Mouse (Mus musculus): ENCODE data around the gene Clic4.

The Clic4 gene

GRCm38 (mm10) chr4:135272640-135273306, at the start of gene Clic4:
Gene Clic4 (minus strand): TSS chr4:135272814.
- DNase-seq (ENCODE audit: low spot score) = peak; percentile 99

DNA sequence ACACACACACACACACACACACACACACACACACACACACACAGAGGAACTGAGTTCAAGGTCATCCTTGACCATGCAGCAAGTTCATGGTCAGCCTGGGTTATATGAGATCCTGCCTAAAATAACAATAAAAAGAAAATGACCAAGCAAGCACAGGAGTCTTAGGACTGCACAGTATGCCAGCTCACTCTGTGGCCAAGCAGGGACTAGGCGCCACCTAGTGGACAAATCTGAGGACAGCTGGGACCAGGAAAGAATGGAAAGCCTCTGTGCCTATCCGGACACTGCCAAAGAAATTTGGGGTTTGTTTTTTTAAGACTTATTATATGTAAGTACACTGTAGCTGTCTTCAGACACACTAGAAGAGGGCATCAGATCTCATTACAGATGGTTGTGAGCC, 45.4 kb upstream of the Clic4 start:
- no peak for DNase-seq (ENCODE audit: low spot score)

- no peak for DNase-seq (ENCODE audit: low spot score)
These were observed 44.9 kb upstream of the Clic4 start for GRCm38 (mm10) chr4:135317539-135317938.

- no peak for DNase-seq (ENCODE audit: low spot score)
These were observed 42.7 kb upstream of the Clic4 start for GRCm38 (mm10) chr4:135315287-135315686.

- no peak for DNase-seq (ENCODE audit: low spot score)
These were observed 41.8 kb upstream of the Clic4 start for GRCm38 (mm10) chr4:135314419-135314832.

DNA sequence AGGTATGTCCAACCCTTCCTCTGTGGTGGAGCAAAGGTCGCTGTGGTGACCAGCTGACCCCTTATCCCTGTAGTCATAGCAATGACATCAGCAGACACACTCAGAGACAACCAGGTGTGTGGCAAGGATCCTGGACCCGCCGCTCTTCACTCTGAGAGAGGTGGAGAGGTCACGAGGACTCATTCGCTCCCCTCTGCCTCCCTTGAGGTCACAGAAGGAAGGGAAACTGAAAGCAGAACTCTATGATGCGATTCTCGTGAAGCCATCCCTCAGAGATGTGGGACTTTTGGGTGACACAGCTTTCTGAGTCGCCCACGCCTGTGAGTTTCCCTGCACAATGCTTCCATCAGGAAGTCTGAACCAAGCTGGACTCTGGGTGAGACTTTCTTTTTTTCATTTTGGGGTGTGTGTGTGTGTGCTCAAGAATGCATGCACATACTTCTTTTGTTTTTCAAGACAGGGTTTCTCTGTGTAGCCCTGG, 41.2 kb upstream of the Clic4 start:
- DNase-seq (ENCODE audit: low spot score) = no peak

- DNase-seq (ENCODE audit: low spot score) = no peak
These were observed 40.6 kb upstream of the Clic4 start for GRCm38 (mm10) chr4:135313111-135313691.

DNA sequence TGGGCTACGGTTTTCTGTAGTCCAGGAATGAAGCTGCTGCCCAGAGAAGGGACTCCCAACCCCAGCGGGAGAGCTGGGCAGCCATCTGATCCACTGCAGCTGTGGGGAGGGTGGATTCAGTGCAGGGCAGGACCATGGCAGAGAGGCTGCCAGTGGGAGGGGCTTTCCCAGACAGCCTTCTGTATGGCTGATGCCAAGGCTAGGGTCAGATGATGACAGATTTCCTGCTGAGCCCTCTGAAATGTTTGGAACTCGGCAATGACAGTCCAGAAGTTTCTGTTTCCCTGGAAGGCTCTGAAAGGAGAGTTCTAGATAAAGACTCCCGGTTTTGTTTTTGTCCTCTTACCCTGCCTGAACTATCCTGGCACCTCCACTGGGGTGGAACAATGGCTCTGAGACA, 40.1 kb upstream of the Clic4 start:
- no peak for DNase-seq (ENCODE audit: low spot score)

- DNase-seq (ENCODE audit: low spot score) = no peak
These were observed 37.8 kb upstream of the Clic4 start for GRCm38 (mm10) chr4:135310371-135310770.

- DNase-seq (ENCODE audit: low spot score) = no peak
These were observed 37.1 kb upstream of the Clic4 start for GRCm38 (mm10) chr4:135309726-135310125.

DNA sequence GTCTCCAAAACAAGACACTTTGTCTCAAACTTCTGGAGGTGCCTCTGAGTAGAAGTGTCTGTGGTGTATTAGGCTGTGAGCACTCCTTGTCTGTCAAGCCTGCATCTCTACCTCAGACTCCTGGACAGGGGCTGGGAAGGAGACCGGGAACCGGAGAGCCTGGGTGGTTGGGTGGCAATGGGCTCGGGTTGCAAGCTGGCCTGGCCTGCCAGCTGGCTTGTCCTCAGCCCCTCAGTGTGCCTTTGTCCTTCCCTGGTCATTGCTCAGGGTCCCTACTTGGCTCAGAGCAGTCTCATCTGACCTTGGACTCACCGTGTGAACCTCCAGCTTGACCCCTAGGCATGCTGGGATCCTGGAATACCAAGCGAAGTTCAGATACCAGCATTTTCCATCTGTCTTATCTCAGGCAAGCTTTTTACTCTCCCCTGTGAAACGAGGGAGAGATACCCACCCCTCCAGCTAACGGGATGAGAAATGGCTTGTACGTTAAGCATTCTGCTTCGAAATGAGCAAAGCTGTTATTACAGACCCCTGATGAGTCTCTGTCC, 36.6 kb upstream of the Clic4 start:
- no peak for DNase-seq (ENCODE audit: low spot score)

DNA sequence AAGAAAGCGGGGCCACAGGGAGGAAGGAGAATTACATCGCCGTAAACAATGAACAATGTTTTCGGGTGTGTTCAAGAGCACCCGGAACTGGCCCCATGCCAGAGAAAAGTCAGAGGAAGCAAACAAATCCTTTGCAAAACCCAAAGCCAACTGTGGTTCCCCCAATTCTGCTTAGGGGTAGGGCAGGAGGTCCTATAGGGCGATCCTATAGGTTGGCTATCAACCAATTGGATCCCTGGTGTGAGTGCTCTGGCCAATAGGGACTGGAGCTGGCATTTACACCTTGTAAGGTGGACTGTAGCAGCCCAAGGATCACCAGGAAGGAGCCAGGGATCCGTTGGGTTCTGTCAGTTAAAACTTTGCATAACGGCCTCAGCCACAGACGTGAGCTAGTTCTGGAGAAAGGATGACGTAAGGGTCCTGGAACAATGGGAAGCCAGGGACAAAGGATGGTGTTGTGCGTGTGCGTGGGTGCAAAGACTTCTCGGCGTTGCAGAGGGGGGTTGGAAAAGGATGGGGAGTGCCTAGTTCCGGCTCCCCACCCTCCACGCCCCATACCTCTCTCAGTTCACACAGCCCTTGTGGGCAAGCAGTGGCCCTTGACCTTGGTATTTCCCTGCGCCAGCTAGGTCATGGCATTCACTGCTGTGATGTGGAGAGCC, 34.5 kb upstream of the Clic4 start:
- no peak for DNase-seq (ENCODE audit: low spot score)

- DNase-seq (ENCODE audit: low spot score) = no peak
These were observed 33.9 kb upstream of the Clic4 start for GRCm38 (mm10) chr4:135306533-135306932.

- DNase-seq (ENCODE audit: low spot score) = no peak
These were observed 29.6 kb upstream of the Clic4 start for GRCm38 (mm10) chr4:135302261-135302660.

- DNase-seq (ENCODE audit: low spot score) = no peak
These were observed 28.6 kb upstream of the Clic4 start for GRCm38 (mm10) chr4:135301166-135301565.

- DNase-seq (ENCODE audit: low spot score) = no peak
These were observed 27.8 kb upstream of the Clic4 start for GRCm38 (mm10) chr4:135300248-135301041.

GRCm38 (mm10) chr4:135298680-135299079, 26.1 kb upstream of the Clic4 start:
- no peak for DNase-seq (ENCODE audit: low spot score)

DNA sequence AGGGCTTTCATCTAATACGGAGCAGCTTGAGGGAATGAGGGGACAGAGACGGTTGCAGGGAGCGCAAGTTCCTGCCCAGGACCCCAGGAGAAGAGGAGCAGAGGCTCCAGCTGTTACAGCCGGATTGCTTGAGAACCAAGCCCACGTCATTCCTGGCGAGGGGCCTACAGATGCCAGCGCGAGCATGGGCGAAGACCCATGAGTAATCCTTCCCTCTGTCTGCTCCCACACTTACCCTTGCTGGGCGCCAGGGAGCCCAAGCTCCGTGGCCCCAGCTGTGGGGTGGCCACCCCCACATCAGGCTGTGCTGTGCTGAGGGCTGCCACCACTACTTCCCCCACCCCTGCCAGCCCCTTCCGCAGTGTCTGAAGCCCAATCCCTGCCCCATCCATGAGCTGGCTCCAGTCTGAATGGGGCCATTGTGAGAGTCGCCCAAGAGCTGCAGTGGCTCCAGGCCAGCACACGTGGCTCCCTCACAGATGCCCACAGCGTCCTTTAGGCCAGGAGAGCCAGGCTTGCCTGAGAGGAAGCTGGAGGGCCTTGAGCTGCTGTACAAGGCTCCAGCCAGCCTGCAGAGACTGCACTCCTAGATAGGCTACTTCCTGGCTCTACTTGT, 25.4 kb upstream of the Clic4 start:
- no peak for DNase-seq (ENCODE audit: low spot score)

DNA sequence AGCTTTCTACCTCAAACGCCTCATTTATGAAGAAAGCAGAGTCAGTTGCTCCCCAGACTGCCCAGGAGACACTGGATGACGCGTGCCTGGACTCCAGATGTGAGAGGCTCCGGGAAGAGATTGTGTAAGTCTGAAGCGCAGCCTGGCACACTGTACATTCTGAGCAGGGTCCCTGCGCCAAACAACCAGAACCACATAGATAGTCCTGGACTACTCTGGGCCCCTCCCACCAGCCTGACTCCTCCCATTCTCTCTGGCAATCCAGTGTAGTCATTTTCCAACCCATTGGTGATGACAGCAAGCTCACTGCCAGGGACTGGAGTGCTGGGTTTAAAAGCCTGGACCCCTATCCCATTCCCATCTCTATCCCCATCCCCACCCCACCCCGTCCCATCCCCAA, 24.5 kb upstream of the Clic4 start:
- DNase-seq (ENCODE audit: low spot score) = no peak

GRCm38 (mm10) chr4:135296565-135296964, 24.0 kb upstream of the Clic4 start:
- DNase-seq (ENCODE audit: low spot score) = no peak

DNA sequence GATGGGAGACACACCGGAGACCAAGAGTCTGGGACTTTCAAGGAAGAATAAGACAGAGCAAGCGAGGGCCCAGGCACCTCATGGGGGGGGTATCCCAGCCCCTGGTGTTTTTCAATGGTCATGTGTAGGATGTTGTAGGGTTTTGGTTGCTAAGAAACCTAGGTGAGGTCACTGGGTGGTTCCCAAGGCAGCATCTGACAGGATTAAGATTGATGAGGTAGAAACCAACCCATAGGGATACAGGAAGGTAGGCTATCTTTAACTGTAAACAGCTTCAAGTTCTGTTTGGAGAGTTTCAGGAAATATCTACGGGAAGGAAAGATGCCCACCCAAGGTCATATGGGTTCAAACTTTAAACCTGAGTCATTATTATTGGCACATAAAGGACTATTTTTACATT, 21.2 kb upstream of the Clic4 start:
- no peak for DNase-seq (ENCODE audit: low spot score)

Measured in ovary, postnatal 10 days (tissue).